Mouse (Mus musculus) liver, adult 10 weeks (tissue): ENCODE results near the gene Gdf3. TPM values are rescaled to one million over a fixed set of nuclear protein-coding genes. Genes with fewer than 3 reads are reported as not detected.

Experiments
- polyA plus RNA-seq: library from polyadenylated mRNA; stranded (reverse); fragments of 350-450 nt; fragmentation: Illumina TruSeq; extraction: RNeasy Lipid Tissue Mini Kit (QIAGEN cat#74804); gene quantifications from one replicate; pipeline ENCODE4 v1.2.3, GENCODE M21; 2014; ENCODE audit warnings: low read depth, low replicate concordance

The Gdf3 gene
- polyA plus RNA-seq, result not detected

GRCm38 (mm10) chr6:122609771-122610170 is at the start of gene Gdf3:
TSS of gene Gdf3 (minus strand) at chr6:122610087.

GRCm38 (mm10) chr6:122626110-122626509 is 16.2 kb upstream of the Gdf3 start, which contains the start of gene Dppa3:
TSS of gene Dppa3 (plus strand) at chr6:122626410.

GRCm38 (mm10) chr6:122602242-122602991 is 7.5 kb downstream of the Gdf3 start, which contains the start of gene Apobec1:
TSS of gene Apobec1 (minus strand) at chr6:122602444.

Other genes with a start within 250 kb of the Gdf3 start
- not detected for gene Rimklb, start 111.3 kb downstream of the Gdf3 start, polyA plus RNA-seq
- gene Mfap5, start 104.2 kb downstream of the Gdf3 start, polyA plus RNA-seq, result 0.87 TPM
- gene Aicda, start 56.3 kb downstream of the Gdf3 start, polyA plus RNA-seq, result not detected
- gene Apobec1, start 7.6 kb downstream of the Gdf3 start, polyA plus RNA-seq, result 18.2 TPM
- not detected for gene Dppa3, start 16.3 kb upstream of the Gdf3 start, polyA plus RNA-seq
- not detected for gene Nanog, start 97.4 kb upstream of the Gdf3 start, polyA plus RNA-seq
- not detected for gene Slc2a3, start 191.6 kb upstream of the Gdf3 start, polyA plus RNA-seq
- 4.6 TPM for gene Foxj2, start 209.8 kb upstream of the Gdf3 start, polyA plus RNA-seq
- 2.7 TPM for gene C3ar1, start 246.1 kb upstream of the Gdf3 start, polyA plus RNA-seq